Mouse (Mus musculus) c-Kit-positive CD71-negative TER-119-negative erythroid progenitor cells, embryonic 14.5 days (primary cell): ENCODE measurements around the gene Syngr2.

Experiments used
- DNase-seq: peaks from one replicate; pipeline ENCODE4 v3.0.0-alpha.2; 2013; ENCODE audit warnings: low read depth

Syngr2 gene

GRCm38 (mm10) chr11:117809407-117810311 is at the start of gene Syngr2, which contains the start of gene Gm20708:
Gene Syngr2, plus strand, starts transcription at chr11:117809668.
Gene Gm20708, plus strand, starts transcription at chr11:117809668.
- DNase-seq: no peak

- DNase-seq: no peak
These were observed 48.9 kb upstream of the Syngr2 start for GRCm38 (mm10) chr11:117760374-117761119.

- DNase-seq: no peak
These were observed 47.7 kb upstream of the Syngr2 start for GRCm38 (mm10) chr11:117761801-117762200.

GRCm38 (mm10) chr11:117762246-117762645 is 47.2 kb upstream of the Syngr2 start:
- DNase-seq: no peak

- DNase-seq: no peak
These were observed 45.1 kb upstream of the Syngr2 start for GRCm38 (mm10) chr11:117764319-117764718.

- DNase-seq: no peak
These were observed 44.1 kb upstream of the Syngr2 start for GRCm38 (mm10) chr11:117765361-117765760.

- no peak for DNase-seq
These were observed 43.2 kb upstream of the Syngr2 start for GRCm38 (mm10) chr11:117766275-117766674.

- DNase-seq: no peak
These were observed 40.5 kb upstream of the Syngr2 start for GRCm38 (mm10) chr11:117768725-117769682.

- no peak for DNase-seq
These were observed 39.8 kb upstream of the Syngr2 start for GRCm38 (mm10) chr11:117769683-117770047.

- DNase-seq: no peak
These were observed 39.1 kb upstream of the Syngr2 start for GRCm38 (mm10) chr11:117770407-117770806.

- no peak for DNase-seq
These were observed 37.1 kb upstream of the Syngr2 start for GRCm38 (mm10) chr11:117772352-117772751.

GRCm38 (mm10) chr11:117774925-117775324 is 34.5 kb upstream of the Syngr2 start:
- no peak for DNase-seq

- no peak for DNase-seq
These were observed 33.9 kb upstream of the Syngr2 start for GRCm38 (mm10) chr11:117775540-117775939.

GRCm38 (mm10) chr11:117776085-117776792 is 33.2 kb upstream of the Syngr2 start:
- no peak for DNase-seq

- DNase-seq: no peak
These were observed 32.4 kb upstream of the Syngr2 start for GRCm38 (mm10) chr11:117777111-117777510.

GRCm38 (mm10) chr11:117778031-117778430 is 31.4 kb upstream of the Syngr2 start:
- no peak for DNase-seq

- DNase-seq: no peak
These were observed 30.5 kb upstream of the Syngr2 start for GRCm38 (mm10) chr11:117778851-117779433.

GRCm38 (mm10) chr11:117779434-117780198 is 29.9 kb upstream of the Syngr2 start:
- DNase-seq: no peak

- DNase-seq: no peak
These were observed 29.3 kb upstream of the Syngr2 start for GRCm38 (mm10) chr11:117780199-117780515.

- peak; percentile 93 for DNase-seq
These were observed 28.8 kb upstream of the Syngr2 start for GRCm38 (mm10) chr11:117780582-117781111.
